Mouse (Mus musculus): ENCODE results near the gene Gabrr2. TPM values are rescaled to one million over a fixed set of nuclear protein-coding genes. Genes with fewer than 3 reads are reported as not detected.

The Gabrr2 gene
- total RNA-seq, 1 experiment = not detected

DNA sequence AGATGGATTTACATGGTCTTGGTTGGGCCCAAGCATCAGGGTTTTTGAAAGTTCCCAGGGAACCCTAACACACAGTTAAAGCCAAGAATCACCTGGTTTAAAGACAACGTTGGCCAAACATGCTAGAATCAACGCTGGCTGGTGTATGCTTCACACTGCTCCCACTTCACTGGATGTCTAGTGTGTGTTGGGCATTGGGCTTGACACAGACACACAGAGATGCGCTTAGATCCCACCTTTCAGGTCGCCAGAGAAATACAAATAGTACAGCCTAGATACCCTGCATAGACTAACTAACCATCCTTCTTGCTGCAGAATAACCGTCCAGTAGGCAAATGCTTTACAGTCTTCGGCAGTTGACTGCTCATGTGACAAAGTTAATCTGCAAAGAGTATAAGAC is 7.5 kb downstream of the Gabrr2 start:
- Histone ChIP-seq H3K27ac (ENCODE audit: insufficient read depth, low read depth, low read length, poor library complexity, severe bottlenecking) (no peak overlapping the region), H3K4me1 (ENCODE audit: control insufficient read depth in 2 of 2, insufficient read depth in 2 of 2, low read length in 2 of 2, poor library complexity in 1 of 2) (peaks cover 0 to 4% of the 10 kb centered on the region in 2 experiments; a peak in 1 of 4 replicates), H3K9me3 (ENCODE audit: control insufficient read depth, insufficient read depth, low read depth, low read length) (no peaks in the 10 kb centered on the region), H3K4me3 (ENCODE audit: insufficient read depth in 1 of 2, low read depth in 1 of 2, low read length in 2 of 2, poor library complexity in 1 of 2, severe bottlenecking in 1 of 2) (no peak overlapping the region), H3K36me3 (ENCODE audit: control insufficient read depth, insufficient read depth, low read length, poor library complexity, severe bottlenecking) (no peaks in the 10 kb centered on the region), H3K9ac (ENCODE audit: insufficient read depth, low read depth, low read length, poor library complexity, severe bottlenecking) (no peak overlapping the region)
- in situ Hi-C loops (cut with MboI; ENCODE audit: low sequenced_read_pairs in 2 of 2, unreplicated experiment in 2 of 2) = no loop called here
- TF ChIP-seq CHD2 (IDR thresholded peaks at IDR 0.05; ENCODE audit: low read depth, low read length) (no peak), MAFK (IDR thresholded peaks at IDR 0.05; ENCODE audit: insufficient read depth, low read depth, low read length) (no peak)
- DNase-seq (ENCODE audit: low read depth, low spot score) = no peak

DNA sequence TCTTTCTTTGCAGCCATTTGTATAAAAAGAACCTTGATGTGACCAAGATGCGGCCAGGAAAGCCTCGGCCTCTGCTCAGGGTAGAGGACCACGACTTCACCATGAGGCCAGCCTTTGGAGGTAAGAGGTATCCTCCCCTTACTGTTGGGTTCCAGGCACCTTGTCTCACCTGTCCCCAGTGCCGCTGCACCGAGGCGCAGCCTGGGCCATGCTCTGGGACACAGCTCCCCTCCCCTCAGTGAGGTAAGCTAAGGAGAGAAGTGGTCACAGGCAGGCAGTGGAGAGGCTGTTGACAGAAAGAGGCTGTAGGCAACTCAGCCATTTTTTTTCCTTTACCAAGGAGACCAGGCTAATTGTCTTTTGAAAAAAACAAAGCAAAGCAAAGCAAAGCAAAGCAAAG is 8.5 kb downstream of the Gabrr2 start:
- Histone ChIP-seq H3K9ac (ENCODE audit: insufficient read depth, low read depth, low read length, poor library complexity, severe bottlenecking) (no peak overlapping the region), H3K27ac (ENCODE audit: insufficient read depth, low read depth, low read length, poor library complexity, severe bottlenecking) (no peak overlapping the region), H3K4me3 (ENCODE audit: insufficient read depth in 1 of 2, low read depth in 1 of 2, low read length in 2 of 2, poor library complexity in 1 of 2, severe bottlenecking in 1 of 2) (no peak overlapping the region), H3K36me3 (ENCODE audit: control insufficient read depth, insufficient read depth, low read length, poor library complexity, severe bottlenecking) (no peaks in the 10 kb centered on the region), H3K9me3 (ENCODE audit: control insufficient read depth, insufficient read depth, low read depth, low read length) (no peaks in the 10 kb centered on the region), H3K4me1 (ENCODE audit: control insufficient read depth in 2 of 2, insufficient read depth in 2 of 2, low read length in 2 of 2, poor library complexity in 1 of 2) (peaks cover 0 to 2% of the 10 kb centered on the region in 2 experiments; a peak in 1 of 4 replicates)
- in situ Hi-C loops (cut with MboI; ENCODE audit: low sequenced_read_pairs in 2 of 2, unreplicated experiment in 2 of 2) = no loop called here
- no peak for DNase-seq (ENCODE audit: low read depth, low spot score)
- no peak for TF ChIP-seq CHD2 (IDR thresholded peaks at IDR 0.05; ENCODE audit: low read depth, low read length)

DNA sequence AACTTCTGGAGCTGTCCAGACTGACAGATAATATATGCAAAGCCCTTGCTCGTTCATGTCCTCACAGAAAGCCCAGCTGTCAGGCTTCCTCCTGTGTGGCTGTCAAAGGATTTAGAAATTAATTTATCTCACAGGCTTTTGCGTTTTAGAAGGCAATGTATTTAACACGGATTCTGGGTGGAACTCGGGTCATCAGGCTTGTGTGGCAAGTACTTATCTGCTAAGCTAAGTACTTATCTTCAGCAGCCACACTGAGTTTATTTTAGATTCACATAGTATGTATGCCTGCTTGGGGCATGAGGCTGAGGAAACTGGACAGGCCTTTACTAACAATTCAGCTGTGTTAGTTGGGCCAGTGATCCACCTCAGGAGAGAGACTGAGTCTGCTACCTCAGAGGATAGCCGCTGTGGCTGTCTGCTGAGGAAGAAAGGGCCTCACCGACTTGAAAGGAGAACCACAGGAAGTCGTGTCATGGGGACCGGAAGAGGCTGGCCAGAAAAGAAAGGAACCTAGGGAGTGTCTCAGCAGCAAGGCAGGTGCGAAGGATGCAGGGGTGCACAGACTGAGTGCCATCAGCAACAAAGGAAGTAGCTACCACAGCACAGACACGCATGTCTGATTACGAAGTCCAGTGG is 9.8 kb downstream of the Gabrr2 start:
- TF ChIP-seq MAFK (IDR thresholded peaks at IDR 0.05; ENCODE audit: insufficient read depth, low read depth, low read length) = no peak
- TF ChIP-seq HCFC1 (IDR thresholded peaks at IDR 0.05; ENCODE audit: borderline replicate concordance, insufficient read depth, low read length) = no peak
- no peak for TF ChIP-seq CHD2 (IDR thresholded peaks at IDR 0.05; ENCODE audit: low read depth, low read length)
- TF ChIP-seq ZC3H11A (IDR thresholded peaks at IDR 0.05; ENCODE audit: borderline replicate concordance, low read depth, low read length) = no peak
- TF ChIP-seq ZNF384 (IDR thresholded peaks at IDR 0.05; ENCODE audit: low read depth, low read length) = no peak
- H3K9ac ChIP-seq (ENCODE audit: insufficient read depth, low read depth, low read length, poor library complexity, severe bottlenecking) = no peak overlapping the region
- DNase-seq (ENCODE audit: low read depth, low spot score) = no peak
- H3K27ac ChIP-seq (ENCODE audit: insufficient read depth, low read depth, low read length, poor library complexity, severe bottlenecking) = no peak overlapping the region
- in situ Hi-C loops (cut with MboI; ENCODE audit: low sequenced_read_pairs in 2 of 2, unreplicated experiment in 2 of 2) = no loop called here
- no peaks in the 10 kb centered on the region for H3K36me3 ChIP-seq (ENCODE audit: control insufficient read depth, insufficient read depth, low read length, poor library complexity, severe bottlenecking)
- H3K4me3 ChIP-seq (ENCODE audit: insufficient read depth in 1 of 2, low read depth in 1 of 2, low read length in 2 of 2, poor library complexity in 1 of 2, severe bottlenecking in 1 of 2) = no peak overlapping the region
- peaks cover 0 to 2% of the 10 kb centered on the region in 2 experiments; a peak in 1 of 4 replicates for H3K4me1 ChIP-seq (ENCODE audit: control insufficient read depth in 2 of 2, insufficient read depth in 2 of 2, low read length in 2 of 2, poor library complexity in 1 of 2)
- no peaks in the 10 kb centered on the region for H3K9me3 ChIP-seq (ENCODE audit: control insufficient read depth, insufficient read depth, low read depth, low read length)

DNA sequence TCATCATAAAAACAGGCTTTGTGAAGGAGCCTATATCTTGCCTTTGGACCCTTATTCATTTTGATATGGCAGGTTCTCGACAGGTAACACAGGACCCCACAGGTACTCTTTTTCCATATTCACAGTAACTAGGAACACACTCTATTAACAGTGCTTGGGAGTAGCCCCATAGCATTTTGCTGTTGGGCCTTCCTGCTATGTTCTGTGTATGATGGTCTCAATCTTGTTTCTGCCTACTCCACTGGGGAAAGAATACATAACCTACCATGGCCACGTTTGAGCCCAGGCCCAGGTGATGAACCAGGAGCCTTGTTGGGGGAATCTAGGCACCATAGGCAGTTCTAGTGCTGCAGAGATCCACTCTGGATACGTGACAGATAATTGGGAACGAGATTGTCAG is 11.6 kb downstream of the Gabrr2 start:
- TF ChIP-seq ZC3H11A (IDR thresholded peaks at IDR 0.05; ENCODE audit: borderline replicate concordance, low read depth, low read length) = no peak
- Histone ChIP-seq H3K36me3 (ENCODE audit: control insufficient read depth, insufficient read depth, low read length, poor library complexity, severe bottlenecking) (no peaks in the 10 kb centered on the region), H3K4me3 (ENCODE audit: insufficient read depth in 1 of 2, low read depth in 1 of 2, low read length in 2 of 2, poor library complexity in 1 of 2, severe bottlenecking in 1 of 2) (no peak overlapping the region), H3K4me1 (ENCODE audit: control insufficient read depth in 2 of 2, insufficient read depth in 2 of 2, low read length in 2 of 2, poor library complexity in 1 of 2) (peaks cover 0 to 2% of the 10 kb centered on the region in 2 experiments; a peak in 1 of 4 replicates), H3K27ac (ENCODE audit: insufficient read depth, low read depth, low read length, poor library complexity, severe bottlenecking) (no peak overlapping the region), H3K9ac (ENCODE audit: insufficient read depth, low read depth, low read length, poor library complexity, severe bottlenecking) (no peak overlapping the region), H3K9me3 (ENCODE audit: control insufficient read depth, insufficient read depth, low read depth, low read length) (no peaks in the 10 kb centered on the region)
- no peak for DNase-seq (ENCODE audit: low read depth, low spot score)
- in situ Hi-C loops (cut with MboI; ENCODE audit: low sequenced_read_pairs in 2 of 2, unreplicated experiment in 2 of 2) = no loop called here

DNA sequence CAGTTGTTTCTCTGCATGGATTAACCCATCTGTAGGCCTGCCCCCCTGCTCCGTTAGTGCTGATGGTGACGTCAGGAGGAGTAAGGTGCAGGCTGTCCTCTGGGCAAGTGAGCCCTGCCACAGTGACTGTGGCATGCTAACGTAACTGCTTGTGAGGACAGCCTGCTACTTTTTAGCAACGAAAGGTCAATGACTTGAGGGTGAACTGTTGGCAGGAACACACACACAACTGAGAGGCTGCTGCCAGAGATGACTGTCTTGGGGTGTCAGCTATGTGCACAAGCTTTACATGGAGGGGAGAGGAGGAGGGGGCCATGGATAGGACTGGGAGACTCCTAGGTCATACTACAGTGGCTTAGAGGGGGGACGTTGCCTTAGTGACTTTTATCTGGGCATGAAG is 12.1 kb downstream of the Gabrr2 start:
- H3K9ac ChIP-seq (ENCODE audit: insufficient read depth, low read depth, low read length, poor library complexity, severe bottlenecking) = no peak overlapping the region
- TF ChIP-seq HCFC1 (IDR thresholded peaks at IDR 0.05; ENCODE audit: borderline replicate concordance, insufficient read depth, low read length) = no peak
- TF ChIP-seq CHD2 (IDR thresholded peaks at IDR 0.05; ENCODE audit: low read depth, low read length) = no peak
- no peak for TF ChIP-seq ZC3H11A (IDR thresholded peaks at IDR 0.05; ENCODE audit: borderline replicate concordance, low read depth, low read length)
- TF ChIP-seq MAFK (IDR thresholded peaks at IDR 0.05; ENCODE audit: insufficient read depth, low read depth, low read length) = no peak
- TF ChIP-seq ZNF384 (IDR thresholded peaks at IDR 0.05; ENCODE audit: low read depth, low read length) = no peak
- H3K4me3 ChIP-seq (ENCODE audit: insufficient read depth in 1 of 2, low read depth in 1 of 2, low read length in 2 of 2, poor library complexity in 1 of 2, severe bottlenecking in 1 of 2) = no peak overlapping the region
- peaks cover 0 to 2% of the 10 kb centered on the region in 2 experiments; a peak in 1 of 4 replicates for H3K4me1 ChIP-seq (ENCODE audit: control insufficient read depth in 2 of 2, insufficient read depth in 2 of 2, low read length in 2 of 2, poor library complexity in 1 of 2)
- no peak overlapping the region for H3K27ac ChIP-seq (ENCODE audit: insufficient read depth, low read depth, low read length, poor library complexity, severe bottlenecking)
- in situ Hi-C loops (cut with MboI; ENCODE audit: low sequenced_read_pairs in 2 of 2, unreplicated experiment in 2 of 2) = no loop called here
- H3K36me3 ChIP-seq (ENCODE audit: control insufficient read depth, insufficient read depth, low read length, poor library complexity, severe bottlenecking) = no peaks in the 10 kb centered on the region
- DNase-seq (ENCODE audit: low read depth, low spot score) = no peak
- H3K9me3 ChIP-seq (ENCODE audit: control insufficient read depth, insufficient read depth, low read depth, low read length) = no peaks in the 10 kb centered on the region
